Mouse (Mus musculus) spleen, postnatal 36 days (tissue): ENCODE measurements around the gene Enox2.

Source experiments
- DNase-seq, 2 experiments: peaks; one replicate each; pipeline ENCODE4 v3.0.0; 2022; ENCODE audit warnings: low spot score in 2 of 2, mixed read lengths in 1 of 2

Gene Enox2

DNA sequence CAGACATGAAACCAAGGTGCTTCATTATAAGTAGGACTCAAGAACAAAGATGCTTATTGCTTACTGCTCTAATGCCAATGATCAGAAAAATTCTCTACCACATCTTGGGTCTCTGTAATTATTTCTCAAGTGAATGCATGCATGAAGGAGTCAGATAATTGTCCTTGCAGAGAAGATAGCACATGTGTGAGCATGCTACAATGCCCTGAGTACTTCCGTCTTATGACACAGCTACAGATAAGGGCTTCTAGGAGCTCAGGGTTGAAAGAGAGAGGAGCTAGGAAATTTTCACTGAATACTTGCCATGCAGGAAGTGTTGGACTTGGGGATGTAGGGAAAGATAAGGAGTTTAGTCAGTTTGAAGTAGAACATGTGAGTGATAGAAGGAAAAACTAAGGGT, 285.2 kb downstream of the Enox2 start:
- DNase-seq: no peak

DNA sequence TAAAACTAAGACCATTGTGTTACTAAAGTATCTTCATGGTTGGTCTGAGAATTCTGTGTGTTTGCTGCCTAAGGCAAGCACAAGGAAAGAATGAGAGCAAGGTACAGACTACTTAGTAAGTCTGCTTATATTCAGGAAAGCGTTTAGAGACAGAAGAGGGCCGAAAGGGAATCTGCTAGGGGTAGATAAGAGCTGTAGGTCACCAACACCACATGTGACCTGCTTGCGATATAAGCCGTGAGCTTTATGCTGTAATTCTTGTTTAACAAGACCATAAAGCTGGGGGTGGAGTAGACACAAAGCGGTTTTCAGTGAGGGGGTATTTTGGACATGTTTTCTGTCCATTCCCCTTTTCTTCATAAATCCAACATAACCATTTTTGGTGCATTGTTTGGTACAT, 302.4 kb downstream of the Enox2 start:
- DNase-seq: peak in 1 of 2 experiments; percentile 3

DNA sequence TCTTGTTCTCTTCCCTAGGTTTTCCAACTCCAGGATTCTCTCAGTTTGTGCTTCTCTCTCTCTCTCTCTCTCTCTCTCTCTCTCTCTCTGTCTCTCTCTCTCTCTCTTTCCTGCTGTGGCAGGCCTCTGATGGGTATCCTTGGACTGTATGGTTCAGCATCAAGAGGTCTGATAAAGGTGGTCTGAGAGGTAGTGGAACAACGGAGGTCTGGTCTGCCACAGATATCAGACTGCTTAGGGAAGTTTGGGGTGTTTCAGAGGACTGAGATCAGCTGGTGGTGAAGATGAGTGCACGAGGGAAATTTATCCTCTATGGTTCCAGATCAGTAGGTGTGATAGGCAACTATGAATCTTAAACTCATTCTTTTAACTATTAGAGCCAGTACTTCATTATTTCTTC, 303.6 kb downstream of the Enox2 start:
- no peak for DNase-seq
